Mouse (Mus musculus): ENCODE results near the gene Nrde2. TPM values are rescaled to one million over a fixed set of nuclear protein-coding genes. Genes with fewer than 3 reads are reported as not detected.

Gene Nrde2
- polyA plus RNA-seq, 1 experiment, result 0.22 TPM

- H3K4me3 ChIP-seq (replicated peaks), result no peak overlapping the region
- no peaks in the 10 kb centered on the region for H3K9me3 ChIP-seq (ENCODE audit: control insufficient read depth, low read length)
- H3K4me1 ChIP-seq (ENCODE audit: control insufficient read depth), result peaks cover 13% of the 10 kb centered on the region
- peaks cover 89% of the 10 kb centered on the region for H3K36me3 ChIP-seq (ENCODE audit: control insufficient read depth)
- no peaks in the 10 kb centered on the region for H3K27me3 ChIP-seq (ENCODE audit: control insufficient read depth)
- TF ChIP-seq GATA1 (IDR thresholded peaks at IDR 0.05; ENCODE audit: low read length) (no peak), TAL1 (IDR thresholded peaks at IDR 0.05; ENCODE audit: low read length) (no peak)
These were observed 28.3 kb downstream of the Nrde2 start for GRCm38 (mm10) chr12:100131167-100131566.

- Histone ChIP-seq H3K4me3 (replicated peaks) (no peak overlapping the region), H3K9me3 (ENCODE audit: control insufficient read depth, low read length) (no peaks in the 10 kb centered on the region), H3K27me3 (ENCODE audit: control insufficient read depth) (no peaks in the 10 kb centered on the region), H3K4me1 (ENCODE audit: control insufficient read depth) (peaks cover 6% of the 10 kb centered on the region), H3K36me3 (ENCODE audit: control insufficient read depth) (peaks cover 94% of the 10 kb centered on the region)
- TF ChIP-seq TAL1 (IDR thresholded peaks at IDR 0.05; ENCODE audit: low read length) (no peak), GATA1 (IDR thresholded peaks at IDR 0.05; ENCODE audit: low read length) (no peak)
These were observed 30.5 kb downstream of the Nrde2 start for GRCm38 (mm10) chr12:100128961-100129360.

- Histone ChIP-seq H3K4me1 (ENCODE audit: control insufficient read depth) (peaks cover 6% of the 10 kb centered on the region), H3K9me3 (ENCODE audit: control insufficient read depth, low read length) (no peaks in the 10 kb centered on the region), H3K4me3 (replicated peaks) (no peak overlapping the region), H3K36me3 (ENCODE audit: control insufficient read depth) (peaks cover 94% of the 10 kb centered on the region), H3K27me3 (ENCODE audit: control insufficient read depth) (no peaks in the 10 kb centered on the region)
- no peak for TF ChIP-seq GATA1 (IDR thresholded peaks at IDR 0.05; ENCODE audit: low read length)
- no peak for TF ChIP-seq TAL1 (IDR thresholded peaks at IDR 0.05; ENCODE audit: low read length)
These were observed 30.9 kb downstream of the Nrde2 start for GRCm38 (mm10) chr12:100128522-100128921.

- H3K27me3 ChIP-seq (ENCODE audit: control insufficient read depth), result no peaks in the 10 kb centered on the region
- TF ChIP-seq TAL1 (IDR thresholded peaks at IDR 0.05; ENCODE audit: low read length) (no peak), GATA1 (IDR thresholded peaks at IDR 0.05; ENCODE audit: low read length) (no peak)
These were observed 31.5 kb downstream of the Nrde2 start for GRCm38 (mm10) chr12:100127866-100128480.

GRCm38 (mm10) chr12:100126968-100127865 is 32.2 kb downstream of the Nrde2 start:
- peaks cover 94% of the 10 kb centered on the region for H3K36me3 ChIP-seq (ENCODE audit: control insufficient read depth)
- no peaks in the 10 kb centered on the region for H3K27me3 ChIP-seq (ENCODE audit: control insufficient read depth)
- H3K4me1 ChIP-seq (ENCODE audit: control insufficient read depth), result peaks cover 6% of the 10 kb centered on the region
- no peak overlapping the region for H3K4me3 ChIP-seq (replicated peaks)
- TF ChIP-seq TAL1 (IDR thresholded peaks at IDR 0.05; ENCODE audit: low read length) (no peak), GATA1 (IDR thresholded peaks at IDR 0.05; ENCODE audit: low read length) (no peak)
- no peaks in the 10 kb centered on the region for H3K9me3 ChIP-seq (ENCODE audit: control insufficient read depth, low read length)

More at GRCm38 (mm10) chr12:100127866-100128480, 31.5 kb downstream of the Nrde2 start:
- H3K9me3 ChIP-seq (ENCODE audit: control insufficient read depth, low read length), result no peaks in the 10 kb centered on the region
- no peak overlapping the region for H3K4me3 ChIP-seq (replicated peaks)
- H3K36me3 ChIP-seq (ENCODE audit: control insufficient read depth), result peaks cover 94% of the 10 kb centered on the region
- peaks cover 6% of the 10 kb centered on the region for H3K4me1 ChIP-seq (ENCODE audit: control insufficient read depth)

GRCm38 (mm10) chr12:100124913-100125798 is 34.3 kb downstream of the Nrde2 start:
- TF ChIP-seq GATA1 (IDR thresholded peaks at IDR 0.05; ENCODE audit: low read length) (no peak), TAL1 (IDR thresholded peaks at IDR 0.05; ENCODE audit: low read length) (no peak)
- H3K4me3 ChIP-seq (replicated peaks), result no peak overlapping the region
- peaks cover 95% of the 10 kb centered on the region for H3K36me3 ChIP-seq (ENCODE audit: control insufficient read depth)
- peaks cover 6% of the 10 kb centered on the region for H3K4me1 ChIP-seq (ENCODE audit: control insufficient read depth)
- no peaks in the 10 kb centered on the region for H3K9me3 ChIP-seq (ENCODE audit: control insufficient read depth, low read length)
- H3K27me3 ChIP-seq (ENCODE audit: control insufficient read depth), result no peaks in the 10 kb centered on the region

- H3K4me3 ChIP-seq (replicated peaks), result no peak overlapping the region
- no peaks in the 10 kb centered on the region for H3K27me3 ChIP-seq (ENCODE audit: control insufficient read depth)
- H3K36me3 ChIP-seq (ENCODE audit: control insufficient read depth), result peaks cover 95% of the 10 kb centered on the region
- TF ChIP-seq TAL1 (IDR thresholded peaks at IDR 0.05; ENCODE audit: low read length), result no peak
- no peak for TF ChIP-seq GATA1 (IDR thresholded peaks at IDR 0.05; ENCODE audit: low read length)
- no peaks in the 10 kb centered on the region for H3K9me3 ChIP-seq (ENCODE audit: control insufficient read depth, low read length)
- peaks cover 6% of the 10 kb centered on the region for H3K4me1 ChIP-seq (ENCODE audit: control insufficient read depth)
These were observed 36.0 kb downstream of the Nrde2 start for GRCm38 (mm10) chr12:100123476-100123875.

- H3K9me3 ChIP-seq (ENCODE audit: control insufficient read depth, low read length), result no peaks in the 10 kb centered on the region
- no peak for TF ChIP-seq GATA1 (IDR thresholded peaks at IDR 0.05; ENCODE audit: low read length)
- no peak for TF ChIP-seq TAL1 (IDR thresholded peaks at IDR 0.05; ENCODE audit: low read length)
- H3K4me3 ChIP-seq (replicated peaks), result no peak overlapping the region
- H3K36me3 ChIP-seq (ENCODE audit: control insufficient read depth), result peaks cover 95% of the 10 kb centered on the region
- H3K27me3 ChIP-seq (ENCODE audit: control insufficient read depth), result no peaks in the 10 kb centered on the region
- H3K4me1 ChIP-seq (ENCODE audit: control insufficient read depth), result peaks cover 6% of the 10 kb centered on the region
These were observed 36.5 kb downstream of the Nrde2 start for GRCm38 (mm10) chr12:100122921-100123381.

All from erythroblast, embryonic 14.5 days (primary cell).